Mouse (Mus musculus): ENCODE results near the gene Abcf2. TPM values are rescaled to one million over a fixed set of nuclear protein-coding genes. Genes with fewer than 3 reads are reported as not detected.
A peak's percentile ranks its signal among the peaks of the same experiment; 100 is the strongest.

Gene Abcf2
- polyA plus RNA-seq, 1 experiment from 2014 or later: 118 TPM

MicroRNAs within 50 kb of the gene (microRNA counts, 519-probe panel; counts per million panel counts)
- 2,156 counts per million, percentile 22 among the panel's probes with 10 or more counts for microRNA mmu-miR-671-3p
- 31.7 counts per million for microRNA mmu-miR-671-5p

Small RNAs within 50 kb of the gene (microRNA-seq; reads per million reads assigned to microRNA genes)
- gene Mir671: 361 reads per million, percentile 71 among the genes with 10 or more reads in this experiment

Other genes with a start within 250 kb of the Abcf2 start
- 7.1 and 7.2 TPM in 2 replicates for gene Kcnh2, start 225.9 kb downstream of the Abcf2 start, polyA plus RNA-seq (2015; fragmentation: Nextera tagmentation; extraction: Ambion mirVana)
- 15.4 and 18.4 TPM in 2 replicates for gene Nos3, start 212.7 kb downstream of the Abcf2 start, polyA plus RNA-seq (2015; fragmentation: Nextera tagmentation; extraction: Ambion mirVana)
- 0.82 and 1.1 TPM in 2 replicates for gene Atg9b, start 185.3 kb downstream of the Abcf2 start, polyA plus RNA-seq (2015; fragmentation: Nextera tagmentation; extraction: Ambion mirVana)
- 59.2 and 62.0 TPM in 2 replicates for gene Abcb8, start 183.8 kb downstream of the Abcf2 start, polyA plus RNA-seq (2015; fragmentation: Nextera tagmentation; extraction: Ambion mirVana)
- 0.39 and 0.53 TPM in 2 replicates for gene Asic3, start 164.1 kb downstream of the Abcf2 start, polyA plus RNA-seq (2015; fragmentation: Nextera tagmentation; extraction: Ambion mirVana)
- 50.1 and 52.2 TPM in 2 replicates for gene Cdk5, start 153.9 kb downstream of the Abcf2 start, polyA plus RNA-seq (2015; fragmentation: Nextera tagmentation; extraction: Ambion mirVana)
- gene Slc4a2, start 153.6 kb downstream of the Abcf2 start, polyA plus RNA-seq (2015; fragmentation: Nextera tagmentation; extraction: Ambion mirVana): 42.3 and 42.7 TPM in 2 replicates
- gene Fastk, start 132.2 kb downstream of the Abcf2 start, polyA plus RNA-seq (2015; fragmentation: Nextera tagmentation; extraction: Ambion mirVana): 116 and 125 TPM in 2 replicates
- gene Tmub1, start 129.6 kb downstream of the Abcf2 start, polyA plus RNA-seq (2015; fragmentation: Nextera tagmentation; extraction: Ambion mirVana): 25.2 and 26.5 TPM in 2 replicates
- gene Agap3, start 125.3 kb downstream of the Abcf2 start, polyA plus RNA-seq (2015; fragmentation: Nextera tagmentation; extraction: Ambion mirVana): 18.8 and 21.0 TPM in 2 replicates
- gene Gbx1, start 50.3 kb downstream of the Abcf2 start, polyA plus RNA-seq (2015; fragmentation: Nextera tagmentation; extraction: Ambion mirVana): 0.04 and 0.10 TPM in 2 replicates
- 0.61 and 0.67 TPM in 2 replicates for gene Asb10, start 36.5 kb downstream of the Abcf2 start, polyA plus RNA-seq (2015; fragmentation: Nextera tagmentation; extraction: Ambion mirVana)
- gene 4931409K22Rik, start 20.7 kb downstream of the Abcf2 start, polyA plus RNA-seq (2015; fragmentation: Nextera tagmentation; extraction: Ambion mirVana): 0.23 TPM in 2 replicates
- gene Chpf2, start 9.3 kb upstream of the Abcf2 start, polyA plus RNA-seq (2015; fragmentation: Nextera tagmentation; extraction: Ambion mirVana): 23.2 and 24.7 TPM in 2 replicates
- gene Smarcd3, start 46.9 kb upstream of the Abcf2 start, polyA plus RNA-seq (2015; fragmentation: Nextera tagmentation; extraction: Ambion mirVana): 26.5 and 33.4 TPM in 2 replicates
- 40.3 and 41.2 TPM in 2 replicates for gene Nub1, start 108.1 kb upstream of the Abcf2 start, polyA plus RNA-seq (2015; fragmentation: Nextera tagmentation; extraction: Ambion mirVana)
- gene Wdr86, start 153.3 kb upstream of the Abcf2 start, polyA plus RNA-seq (2015; fragmentation: Nextera tagmentation; extraction: Ambion mirVana): 28.4 and 32.4 TPM in 2 replicates
- 2.0 and 3.4 TPM in 2 replicates for gene Crygn, start 180.5 kb upstream of the Abcf2 start, polyA plus RNA-seq (2015; fragmentation: Nextera tagmentation; extraction: Ambion mirVana)